Mouse (Mus musculus) embryo, embryonic 10.5 days (tissue): Measurements from ENCODE around the gene Mfn1.
A peak's percentile ranks its signal among the peaks of the same experiment; 100 is the strongest.

Experiments used
- DNase-seq: peaks from one replicate; pipeline ENCODE4 v3.0.0-alpha.2; 2015; ENCODE audit warnings: low spot score

The Mfn1 gene

GRCm38 (mm10) chr3:32611606-32612170, 82.4 kb downstream of the Mfn1 start:
- DNase-seq = no peak

GRCm38 (mm10) chr3:32614786-32615185, 85.5 kb downstream of the Mfn1 start:
- DNase-seq = no peak

DNA sequence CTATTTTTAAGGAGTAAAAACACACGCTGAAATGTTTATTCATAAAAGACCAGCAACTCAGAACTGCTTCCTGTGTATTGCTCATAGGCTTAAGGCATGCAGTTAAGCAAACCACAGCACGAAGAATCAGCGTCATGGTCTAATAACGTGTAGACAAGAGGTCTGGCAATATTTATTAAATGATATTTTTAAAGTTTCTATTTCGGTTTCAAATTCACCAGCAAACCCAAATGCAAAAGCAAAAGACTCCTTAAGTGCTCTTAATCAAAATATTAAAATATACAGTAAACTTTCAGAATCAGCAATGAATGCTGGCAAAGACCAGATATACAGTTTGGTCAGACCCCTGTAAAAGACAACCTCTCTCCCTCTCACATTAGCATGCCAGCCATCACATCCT, 86.1 kb downstream of the Mfn1 start:
- DNase-seq = no peak

DNA sequence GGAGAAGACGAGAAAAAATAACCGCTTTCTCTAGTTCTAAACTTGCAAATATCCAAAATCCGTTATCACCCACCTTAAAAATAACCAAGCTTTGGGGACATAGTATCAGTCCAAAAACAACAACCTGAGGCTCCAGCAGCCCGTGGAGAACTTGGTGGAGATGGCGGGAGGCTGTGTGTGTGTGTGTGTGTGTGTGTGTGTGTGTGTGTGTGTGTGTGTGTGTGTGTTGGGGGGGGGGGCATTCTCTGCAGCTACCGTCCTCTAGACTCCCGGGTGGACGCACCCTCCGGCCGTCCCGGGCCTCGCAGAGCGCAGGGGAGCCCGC, 86.7 kb downstream of the Mfn1 start:
- no peak for DNase-seq

DNA sequence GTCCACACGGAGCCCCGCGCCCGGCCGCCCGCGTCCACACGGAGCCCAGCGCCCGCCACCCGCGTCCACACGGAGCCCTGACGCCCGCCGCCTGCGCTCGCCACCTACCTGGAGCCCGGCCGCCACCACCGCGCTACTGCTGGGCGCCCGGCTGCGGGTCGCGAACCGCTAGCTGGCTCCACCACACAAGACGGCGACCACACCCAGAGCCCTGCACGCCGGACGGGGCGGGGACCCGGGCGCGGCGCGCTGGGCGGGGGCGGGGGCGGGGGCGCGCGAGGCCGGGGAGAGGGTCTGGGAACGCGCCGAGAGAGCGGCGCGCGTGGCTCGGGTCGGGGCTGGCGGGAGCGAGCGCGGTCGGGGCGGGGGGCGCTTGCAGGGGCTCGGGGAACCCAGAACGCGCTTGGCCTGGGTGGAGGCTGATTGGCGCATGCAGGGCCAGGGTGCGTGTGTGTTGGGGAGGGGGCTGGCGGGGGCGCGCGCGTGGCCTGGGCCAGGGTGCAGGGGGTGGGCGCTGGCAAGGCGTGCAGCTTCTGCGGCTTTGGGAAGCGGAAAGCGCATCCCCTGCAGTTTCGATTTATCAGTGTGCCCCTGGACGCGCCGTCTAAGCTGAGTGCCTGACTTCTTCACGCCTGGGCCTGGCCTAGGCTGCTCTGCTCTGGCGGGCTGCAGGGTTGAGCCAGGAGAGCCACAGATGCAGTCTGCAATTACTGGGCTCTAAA, 87.2 kb downstream of the Mfn1 start, which contains the start of gene Gnb4:
Gnb4 (minus strand) TSS at position 255 of the 722 bp plus-strand sequence.
- peak; percentile 78 for DNase-seq

DNA sequence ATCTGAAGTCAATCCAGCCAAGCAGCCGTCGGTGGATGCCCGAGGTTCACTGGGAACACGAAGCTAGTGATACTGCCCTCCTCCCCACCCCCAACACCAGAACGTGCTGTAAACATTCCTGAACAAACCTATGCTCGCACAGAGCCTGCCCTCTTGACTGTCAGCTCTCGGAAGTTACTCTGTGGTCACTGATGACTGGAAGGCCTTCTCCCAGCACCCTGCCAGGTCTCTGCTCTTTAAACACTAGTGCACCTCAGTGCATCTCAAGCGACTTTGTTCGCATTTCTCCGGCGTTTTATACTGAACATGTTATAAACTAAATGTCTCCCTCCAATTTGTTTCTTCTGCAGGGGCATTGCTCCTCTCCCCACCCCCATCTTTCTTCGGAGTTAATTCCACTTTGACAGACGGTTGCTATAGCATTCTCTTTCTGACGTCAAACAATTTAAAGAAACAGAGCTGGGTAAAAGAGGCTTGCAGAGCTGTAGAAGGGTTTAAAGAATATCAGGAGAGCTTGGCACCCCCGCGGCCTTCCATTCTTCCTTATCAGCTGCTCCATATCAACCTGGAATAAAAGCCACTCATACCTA, 87.9 kb downstream of the Mfn1 start:
- peak; percentile 37 for DNase-seq

DNA sequence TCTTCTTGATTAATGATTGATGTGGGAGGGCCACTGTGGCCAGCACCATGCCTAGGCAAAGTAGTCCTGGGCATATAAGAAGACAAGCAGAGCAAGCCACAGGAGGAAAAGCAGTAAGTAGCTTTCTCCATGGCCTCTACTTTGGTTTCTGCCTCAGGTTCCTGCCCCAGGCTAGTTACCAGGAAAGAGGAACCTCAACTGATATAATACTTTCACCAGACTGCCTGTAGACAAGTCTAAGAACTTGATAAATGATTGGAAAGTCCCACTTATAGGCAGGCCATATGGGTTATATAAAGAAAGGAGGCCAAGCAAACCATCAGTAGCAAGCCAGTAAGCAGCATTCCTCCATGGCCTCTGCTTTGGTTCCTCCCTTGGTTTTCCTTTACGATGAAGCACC, 92.4 kb downstream of the Mfn1 start:
- DNase-seq = no peak

DNA sequence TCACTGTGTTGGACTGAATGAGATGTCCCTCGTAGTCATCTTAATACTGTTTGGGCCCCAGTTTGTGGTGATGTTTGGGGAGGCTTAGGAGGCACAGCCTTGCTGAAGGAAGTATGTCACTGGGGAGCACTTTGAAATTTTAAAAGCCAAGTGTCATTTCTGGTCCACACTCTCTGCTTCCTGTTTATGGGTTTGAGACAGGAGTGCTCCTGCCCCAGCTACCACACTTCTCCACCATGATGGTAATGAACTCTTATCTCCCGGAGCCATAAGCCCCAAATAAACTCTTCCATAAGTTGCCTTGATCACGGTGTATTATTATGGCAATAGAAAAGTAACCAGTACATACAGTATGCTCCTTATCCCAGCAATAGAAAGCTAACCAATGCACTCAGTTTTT, 92.8 kb downstream of the Mfn1 start:
- DNase-seq = no peak

DNA sequence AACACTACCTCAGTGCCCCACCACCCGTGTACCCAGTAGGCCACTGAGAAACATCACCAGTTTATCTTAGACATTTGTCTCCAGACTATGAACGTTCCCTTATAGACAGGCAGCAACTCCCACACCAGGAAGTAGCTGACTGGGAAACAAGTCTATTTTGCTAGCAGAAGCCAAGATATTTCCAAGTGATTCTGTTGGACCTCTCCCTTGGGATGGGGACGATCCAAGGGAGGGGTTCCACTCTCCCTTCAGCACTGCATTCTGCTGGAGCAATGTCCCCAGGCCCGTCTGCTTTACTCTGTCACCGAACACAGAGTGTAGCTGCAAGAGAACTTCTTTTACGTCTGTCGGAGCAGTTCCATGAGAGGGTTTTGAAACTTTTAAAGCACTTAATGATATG, 98.9 kb downstream of the Mfn1 start:
- DNase-seq = no peak
